Mouse (Mus musculus): ENCODE data around the gene Cox6b1. TPM values are rescaled to one million over a fixed set of nuclear protein-coding genes. Genes with fewer than 3 reads are reported as not detected.

Cox6b1 gene
- total RNA-seq, 4 experiments from 2014 or later, result 631 to 661 (median 651) TPM

- no peak for DNase-seq (ENCODE audit: low spot score in 2 of 2)
Observed at GRCm38 (mm10) chr7:30586455-30587020, 39.4 kb downstream of the Cox6b1 start.

GRCm38 (mm10) chr7:30585170-30585569 is 40.8 kb downstream of the Cox6b1 start:
- no peak for DNase-seq (ENCODE audit: low spot score in 2 of 2)

- DNase-seq (ENCODE audit: low spot score in 2 of 2), result no peak
Observed at GRCm38 (mm10) chr7:30584339-30584738, 41.6 kb downstream of the Cox6b1 start.

- no peak for DNase-seq (ENCODE audit: low spot score in 2 of 2)
Observed at GRCm38 (mm10) chr7:30581547-30581946, 44.4 kb downstream of the Cox6b1 start.

- DNase-seq (ENCODE audit: low spot score in 2 of 2), result no peak
Observed at GRCm38 (mm10) chr7:30579950-30580349, 46.0 kb downstream of the Cox6b1 start.

- no peak for DNase-seq (ENCODE audit: low spot score in 2 of 2)
Observed at GRCm38 (mm10) chr7:30572969-30573368, 53.0 kb downstream of the Cox6b1 start.

- no peak for DNase-seq (ENCODE audit: low spot score in 2 of 2)
Observed at GRCm38 (mm10) chr7:30572389-30572788, 53.6 kb downstream of the Cox6b1 start.

GRCm38 (mm10) chr7:30567555-30567954 is 58.4 kb downstream of the Cox6b1 start:
- DNase-seq (ENCODE audit: low spot score in 2 of 2), result no peak

Small RNAs within 50 kb of the gene (microRNA-seq; reads per million reads assigned to microRNA genes)
- gene Mir3569, result 0.32 to 1.0 reads per million in 2 experiments

Other genes starting within 250 kb of the Cox6b1 start
- gene Tyrobp, start 212.4 kb downstream of the Cox6b1 start, total RNA-seq (2022), result 100 to 1,000 TPM in 2 of 4 experiments, 10 to 100 TPM in 2; 24.9 to 572 (median 243) TPM
- 1 to 10 TPM in 3 of 4 experiments, not detected in 1; 1.8 to 3.3 (median 2.3) TPM for gene Hcst, start 206.3 kb downstream of the Cox6b1 start, total RNA-seq (2022)
- gene Nfkbid, start 204.4 kb downstream of the Cox6b1 start, total RNA-seq (2022), result 1 to 10 TPM; 2.8 to 4.1 (median 3.2) TPM
- gene Aplp1, start 180.6 kb downstream of the Cox6b1 start, total RNA-seq (2022), result 1,000 to 10,000 TPM; 1,209 to 1,263 (median 1,238) TPM
- gene Kirrel2, start 168.5 kb downstream of the Cox6b1 start, total RNA-seq (2022), result 10 to 100 TPM in 3 of 4 experiments, 1 to 10 TPM in 1; 9.6 to 13.7 (median 11.2) TPM
- gene Nphs1, start 167.8 kb downstream of the Cox6b1 start, total RNA-seq (2022), result 1 to 10 TPM; 1.5 to 1.9 (median 1.6) TPM
- under 1 TPM in 1 of 4 experiments, not detected in 3; 0.56 TPM for gene Prodh2, start 132.5 kb downstream of the Cox6b1 start, total RNA-seq (2022)
- gene Arhgap33, start 91.1 kb downstream of the Cox6b1 start, total RNA-seq (2022), result 100 to 1,000 TPM in 3 of 4 experiments, 10 to 100 TPM in 1; 99.8 to 118 (median 110) TPM
- gene Hspb6, start 74.0 kb downstream of the Cox6b1 start, total RNA-seq (2022), result 10 to 100 TPM in 1 of 4 experiments, 1 to 10 TPM in 3; 3.2 to 10.3 (median 6.5) TPM
- gene Proser3, start 73.9 kb downstream of the Cox6b1 start, total RNA-seq (2022), result 1 to 10 TPM; 4.4 to 8.9 (median 6.1) TPM
- 10 to 100 TPM; 41.3 to 54.0 (median 46.9) TPM for gene Lin37, start 66.3 kb downstream of the Cox6b1 start, total RNA-seq (2022)
- gene U2af1l4, start 62.9 kb downstream of the Cox6b1 start, total RNA-seq (2022), result 10 to 100 TPM; 68.2 to 81.1 (median 78.7) TPM
- gene Gm49396, start 62.8 kb downstream of the Cox6b1 start, total RNA-seq (2022), result 10 to 100 TPM in 2 of 4 experiments, 1 to 10 TPM in 2; 6.3 to 14.8 (median 11.1) TPM
- gene Psenen, start 62.5 kb downstream of the Cox6b1 start, total RNA-seq (2022), result 10 to 100 TPM; 85.9 to 91.0 (median 88.4) TPM
- 1 to 10 TPM; 4.0 to 5.7 (median 4.6) TPM for gene Igflr1, start 60.7 kb downstream of the Cox6b1 start, total RNA-seq (2022)
- 10 to 100 TPM; 44.1 to 60.2 (median 56.1) TPM for gene Kmt2b, start 37.4 kb downstream of the Cox6b1 start, total RNA-seq (2022)
- gene Zbtb32, start 27.2 kb downstream of the Cox6b1 start, total RNA-seq (2022), result not detected
- gene Upk1a, start 13.3 kb downstream of the Cox6b1 start, total RNA-seq (2022), result 1 to 10 TPM in 1 of 4 experiments, under 1 TPM in 2, not detected in 1; 0.39 to 1.2 (median 0.89) TPM
- not detected for gene Etv2, start 9.7 kb upstream of the Cox6b1 start, total RNA-seq (2022)
- 10 to 100 TPM; 61.9 to 71.5 (median 70.1) TPM for gene Rbm42, start 24.2 kb upstream of the Cox6b1 start, total RNA-seq (2022)
- gene Haus5, start 38.8 kb upstream of the Cox6b1 start, total RNA-seq (2022), result 1 to 10 TPM; 5.7 to 8.3 (median 6.8) TPM
- gene Pmis2, start 45.5 kb upstream of the Cox6b1 start, total RNA-seq (2022), result not detected
- gene 2200002J24Rik, start 72.8 kb upstream of the Cox6b1 start, total RNA-seq (2022), result not detected
- 1 to 10 TPM; 1.1 to 2.1 (median 1.6) TPM for gene Atp4a, start 86.1 kb upstream of the Cox6b1 start, total RNA-seq (2022)
- 100 to 1,000 TPM; 110 to 119 (median 116) TPM for gene Tmem147, start 103.4 kb upstream of the Cox6b1 start, total RNA-seq (2022)
- gene Gapdhs, start 117.5 kb upstream of the Cox6b1 start, total RNA-seq (2022), result not detected
- gene Sbsn, start 125.3 kb upstream of the Cox6b1 start, total RNA-seq (2022), result 10 to 100 TPM in 1 of 4 experiments, 1 to 10 TPM in 3; 7.8 to 11.8 (median 8.4) TPM
- gene Dmkn, start 137.6 kb upstream of the Cox6b1 start, total RNA-seq (2022), result 1 to 10 TPM in 1 of 4 experiments, under 1 TPM in 2, not detected in 1; 0.84 to 1.5 (median 0.95) TPM
- not detected for gene Krtdap, start 161.7 kb upstream of the Cox6b1 start, total RNA-seq (2022)
- under 1 TPM in 1 of 4 experiments, not detected in 3; 0.20 TPM for gene Ffar2, start 197.6 kb upstream of the Cox6b1 start, total RNA-seq (2022)
- not detected for gene Ffar3, start 230.0 kb upstream of the Cox6b1 start, total RNA-seq (2022)
- not detected for gene Ffar1, start 235.4 kb upstream of the Cox6b1 start, total RNA-seq (2022)

Data from layer of hippocampus, adult 8-10 months (tissue).